Mouse (Mus musculus): ENCODE results near the gene Pkp4.

The Pkp4 gene

DNA sequence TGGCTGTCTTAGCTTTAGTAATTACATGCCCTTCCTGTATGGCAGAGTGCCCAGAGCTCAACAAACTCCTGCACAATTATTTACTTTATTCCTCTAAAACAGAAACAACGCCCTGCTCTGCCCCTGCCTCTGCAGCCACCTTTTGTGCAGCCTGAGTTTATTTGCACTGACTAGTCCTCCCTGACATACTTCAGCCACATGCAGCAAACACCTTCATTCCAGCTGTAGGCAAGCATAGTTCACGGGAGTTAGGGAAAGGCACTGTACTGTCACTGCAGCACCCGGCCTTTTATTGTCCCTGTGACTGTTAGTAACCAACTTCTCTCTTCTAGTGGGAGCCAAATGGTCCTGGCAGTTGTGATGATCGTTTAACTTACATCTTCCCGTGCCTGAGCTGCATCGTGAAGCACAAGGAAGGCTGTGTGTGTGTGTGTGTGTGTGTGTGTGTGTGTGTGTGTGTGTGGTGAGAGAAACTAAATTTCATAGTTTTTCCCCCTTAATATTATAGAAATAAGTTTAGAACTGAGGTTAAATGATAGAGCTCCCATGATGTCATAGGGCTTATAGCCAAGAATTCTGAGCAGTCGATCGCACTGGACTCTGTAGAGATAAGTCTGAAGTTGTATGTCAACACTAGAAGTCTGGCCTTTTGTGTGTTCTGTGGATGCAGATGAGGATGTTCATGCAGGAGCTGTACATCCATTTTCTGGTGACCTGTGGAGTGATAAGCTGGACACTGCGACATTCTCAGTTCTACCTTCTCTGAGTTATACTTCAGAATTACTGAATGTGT lies 59.5 kb downstream of the Pkp4 start:
- DNase-seq (ENCODE audit: low spot score in 2 of 2): no peak

DNA sequence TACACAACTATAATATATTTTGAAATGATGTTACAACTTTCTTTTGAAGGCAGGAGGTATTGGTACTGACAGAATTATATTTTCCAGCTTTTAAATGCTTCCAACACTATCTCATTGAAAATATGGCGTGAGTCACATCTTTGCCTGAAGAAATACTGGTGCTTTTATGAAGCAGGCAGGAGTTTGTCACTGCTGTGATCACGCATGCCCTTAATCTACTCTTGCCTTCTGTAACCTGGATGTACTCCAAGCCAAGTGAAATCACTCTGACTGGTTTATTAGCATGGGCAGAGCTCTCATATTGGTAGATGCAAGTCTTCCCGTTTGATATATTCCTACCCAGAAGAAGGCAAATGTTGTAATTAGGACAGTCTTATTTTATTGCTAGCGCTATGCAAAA lies 65.7 kb downstream of the Pkp4 start:
- DNase-seq (ENCODE audit: low spot score in 2 of 2): no peak

DNA sequence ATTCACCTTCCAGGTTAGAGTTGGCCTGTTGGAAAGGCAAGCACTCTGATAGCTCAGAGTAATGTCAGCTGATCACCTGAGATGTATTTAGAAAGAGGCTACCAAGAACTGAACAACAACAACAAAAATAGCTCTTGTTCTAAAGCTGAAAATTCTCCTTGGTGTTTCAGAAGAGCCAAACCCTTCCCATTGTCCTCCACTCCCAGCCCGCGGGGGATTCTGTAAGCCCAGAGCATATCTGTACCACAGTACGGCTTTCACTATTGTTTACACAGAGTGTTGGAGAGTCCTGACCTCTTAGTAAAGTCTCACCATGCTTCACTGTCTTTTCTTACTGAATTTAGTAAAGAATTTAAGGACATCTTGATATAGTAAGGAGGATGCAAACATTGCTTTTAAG lies 66.4 kb downstream of the Pkp4 start:
- no peak for DNase-seq (ENCODE audit: low spot score in 2 of 2)

DNA sequence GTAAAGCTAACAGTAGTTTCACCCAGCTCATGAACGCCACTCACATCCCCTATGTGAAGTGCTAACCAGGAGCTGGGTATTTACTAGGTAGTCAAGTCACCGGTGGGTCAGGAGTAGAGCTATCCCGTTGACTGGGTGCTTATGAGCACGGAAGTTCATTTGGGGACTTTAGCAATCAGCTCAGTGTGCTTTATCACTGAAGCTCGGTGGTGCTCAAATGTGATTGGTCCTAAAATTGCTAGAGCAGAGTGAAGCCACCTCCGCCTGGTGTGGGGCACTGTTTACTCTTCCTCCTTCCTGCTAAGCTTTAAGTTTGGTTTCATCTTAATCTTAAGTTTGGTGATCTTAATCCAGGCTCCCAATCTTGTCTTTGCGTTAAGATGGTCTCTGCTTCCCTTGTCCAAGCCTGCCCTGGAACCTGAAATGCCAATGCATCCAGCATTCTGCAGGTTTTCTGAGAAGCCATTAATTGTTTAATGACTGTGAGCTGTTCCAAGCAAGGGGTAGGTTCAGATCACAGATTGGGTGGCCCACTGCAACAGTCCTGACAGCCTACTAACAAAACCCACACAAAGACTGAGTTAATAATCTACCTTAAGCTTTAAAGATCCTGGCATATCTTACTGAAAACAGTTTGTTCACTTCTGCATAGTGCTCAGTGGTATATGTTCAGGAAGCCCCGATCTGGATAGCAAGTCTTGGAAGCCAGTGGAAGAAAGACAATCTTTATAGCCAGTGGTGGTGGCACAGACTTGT lies 67.0 kb downstream of the Pkp4 start:
- DNase-seq (ENCODE audit: low spot score in 2 of 2): no peak

DNA sequence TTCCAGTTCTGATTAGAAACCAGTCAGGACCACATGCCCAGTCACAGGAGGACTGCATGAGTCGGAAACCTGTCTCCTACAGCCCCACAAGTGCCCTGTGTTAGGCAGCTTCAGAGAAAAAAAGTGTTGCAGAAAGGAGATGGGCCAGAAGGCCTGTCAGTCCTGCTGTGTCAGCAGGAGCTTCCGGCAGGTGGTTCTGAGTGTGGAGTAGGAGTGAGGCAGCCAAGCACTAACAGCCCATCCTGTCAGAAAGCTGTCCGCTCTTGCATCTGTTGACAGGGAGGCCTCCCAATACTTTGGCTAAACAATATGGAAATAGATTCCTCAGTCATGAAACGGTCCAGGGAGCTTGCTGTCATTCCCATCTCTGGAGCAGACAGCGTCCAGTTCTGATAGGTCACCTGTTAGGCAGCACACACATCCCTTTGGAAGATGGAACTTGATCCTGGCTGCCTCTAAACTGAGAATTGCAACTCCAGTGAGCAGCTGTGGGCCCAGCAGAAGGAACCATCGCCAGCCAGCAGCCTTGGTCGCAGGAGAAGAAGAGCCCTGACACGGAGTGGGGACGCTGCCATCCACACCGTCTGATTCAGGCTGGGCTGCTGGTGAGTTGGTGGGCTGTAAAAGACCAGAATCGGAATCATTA lies 68.7 kb downstream of the Pkp4 start:
- DNase-seq (ENCODE audit: low spot score in 2 of 2): no peak

DNA sequence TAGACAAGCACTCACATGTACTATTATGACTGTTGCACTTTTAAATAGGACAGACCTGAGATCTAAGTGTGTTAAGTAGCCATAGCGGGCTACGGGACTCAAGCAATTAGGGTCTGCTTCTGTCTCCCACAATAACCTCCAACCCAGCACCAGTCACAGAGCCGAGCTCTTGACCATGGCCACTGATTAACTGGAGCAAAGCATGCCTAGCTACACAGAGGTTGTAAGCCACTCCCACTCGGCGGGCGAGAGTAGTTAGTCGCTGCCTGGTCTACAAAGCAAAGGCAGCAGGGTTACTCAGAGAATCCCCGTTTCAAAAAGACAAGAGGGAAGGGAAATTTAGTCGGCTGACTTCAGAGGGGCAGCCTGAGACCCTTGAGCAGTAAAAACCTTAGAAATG lies 70.0 kb downstream of the Pkp4 start:
- no peak for DNase-seq (ENCODE audit: low spot score in 2 of 2)

DNA sequence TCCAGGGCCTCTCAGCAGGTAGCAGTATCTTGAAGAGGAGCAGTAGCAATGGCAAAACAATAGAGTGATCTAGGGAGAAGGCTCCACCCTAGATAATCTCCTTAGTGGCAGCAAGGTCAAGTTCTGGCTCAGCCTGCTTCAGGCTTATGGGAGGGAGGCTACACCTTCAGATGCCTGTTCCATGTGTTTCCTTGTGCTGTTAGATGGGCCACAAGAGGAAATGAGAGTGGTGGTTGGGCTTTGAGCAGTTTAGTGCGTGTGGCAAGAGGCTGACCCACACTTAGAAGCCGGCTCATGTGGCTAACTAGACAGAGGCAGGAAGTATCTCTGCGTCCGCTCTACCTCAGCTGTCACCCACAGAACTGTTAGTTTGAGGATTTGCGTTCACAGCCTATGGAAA lies 70.9 kb downstream of the Pkp4 start:
- no peak for DNase-seq (ENCODE audit: low spot score in 2 of 2)

DNA sequence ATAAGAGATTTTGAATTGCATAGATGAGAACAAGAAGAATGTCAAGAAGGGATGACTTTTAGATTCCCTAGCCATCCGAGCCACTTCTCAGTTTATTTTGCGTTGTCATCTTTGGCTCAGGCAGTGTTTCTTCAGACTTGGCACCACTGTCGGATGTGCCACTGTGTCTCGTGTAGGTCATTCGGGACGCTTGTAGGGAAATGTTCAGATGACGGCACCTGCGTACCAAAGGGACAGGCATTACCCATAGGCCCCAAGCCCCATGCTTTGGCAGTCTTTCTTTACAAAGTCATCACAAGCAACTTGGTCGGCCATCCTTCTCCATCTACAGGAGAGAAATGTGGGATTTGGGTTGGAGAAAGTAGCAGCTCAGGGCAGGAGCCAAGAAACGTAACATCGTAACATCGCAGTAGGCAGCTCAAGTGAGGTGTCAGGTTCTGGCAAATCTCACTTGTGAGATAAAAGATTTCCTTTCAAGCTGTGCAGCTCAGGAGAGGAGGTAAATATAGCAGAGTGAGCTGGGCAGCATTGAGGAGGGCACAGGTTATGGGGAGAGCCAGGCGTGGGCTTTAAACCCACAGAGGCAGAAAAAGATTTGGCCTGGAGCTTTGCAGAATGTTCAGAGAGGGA lies 72.8 kb downstream of the Pkp4 start:
- DNase-seq (ENCODE audit: low spot score in 2 of 2): no peak

DNA sequence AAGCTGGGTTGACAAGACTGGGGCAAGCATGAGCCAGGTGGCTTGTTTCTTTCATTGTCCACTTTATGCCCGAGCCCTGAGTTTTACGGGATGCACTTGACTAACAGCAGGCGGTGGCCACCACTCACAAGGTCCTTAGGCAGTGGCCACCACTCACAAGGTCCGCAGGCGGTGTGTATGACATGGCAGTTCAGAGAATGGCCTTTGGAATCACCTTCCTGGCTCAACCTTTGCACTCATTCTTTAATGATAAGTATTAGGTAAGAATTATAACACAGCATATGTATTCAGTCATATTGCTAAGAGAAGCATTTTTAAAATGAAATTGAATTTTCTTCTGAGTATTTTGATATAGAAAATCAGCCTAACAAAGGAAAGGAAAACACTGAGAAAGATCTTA lies 73.3 kb downstream of the Pkp4 start:
- DNase-seq (ENCODE audit: low spot score in 2 of 2): no peak

DNA sequence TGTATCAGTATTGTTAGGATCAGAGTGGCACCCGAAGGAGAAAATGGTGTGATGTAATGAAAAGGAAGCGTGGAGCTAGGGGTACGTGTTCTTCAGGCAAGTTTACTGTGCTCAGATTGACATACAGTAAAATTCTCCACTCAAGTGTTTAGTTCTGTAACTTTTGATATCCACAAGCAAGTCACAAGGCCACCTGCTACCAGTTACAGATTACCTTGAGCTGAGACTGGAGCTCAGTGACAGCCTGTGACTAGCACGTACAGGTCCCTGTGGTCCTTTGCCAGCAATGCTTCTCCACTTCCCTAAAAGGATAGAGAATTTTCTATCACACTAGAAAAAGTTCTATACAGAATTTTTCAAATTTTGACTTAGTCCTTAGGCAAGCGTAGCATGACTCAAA lies 73.9 kb downstream of the Pkp4 start:
- no peak for DNase-seq (ENCODE audit: low spot score in 2 of 2)

DNA sequence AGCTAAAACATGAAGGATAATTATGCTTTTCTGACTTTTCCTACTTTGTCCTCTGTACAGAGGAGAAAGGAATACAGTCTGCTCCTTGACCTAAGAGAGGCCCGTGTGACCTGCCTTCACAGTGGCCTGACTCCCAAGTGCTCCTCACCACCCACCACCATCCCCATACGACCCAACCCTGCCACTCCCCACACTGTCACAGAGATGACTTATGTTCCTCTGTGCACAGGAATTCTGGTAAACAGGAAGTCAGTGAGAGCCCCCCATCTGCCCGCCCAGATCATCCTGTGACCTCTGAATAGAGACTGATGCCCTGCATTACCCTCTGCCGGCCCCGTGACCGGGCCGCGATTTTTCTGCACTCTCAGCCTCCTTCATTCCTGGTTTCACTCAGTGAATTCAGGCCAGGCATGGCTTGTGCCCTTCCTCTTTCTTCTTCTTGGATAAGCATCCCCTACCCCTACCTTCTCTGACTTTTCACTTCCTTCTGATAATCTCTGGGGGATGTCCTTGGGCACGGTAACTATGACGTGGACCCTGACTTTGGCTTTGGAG lies 79.3 kb downstream of the Pkp4 start:
- DNase-seq (ENCODE audit: low spot score in 2 of 2): no peak

DNA sequence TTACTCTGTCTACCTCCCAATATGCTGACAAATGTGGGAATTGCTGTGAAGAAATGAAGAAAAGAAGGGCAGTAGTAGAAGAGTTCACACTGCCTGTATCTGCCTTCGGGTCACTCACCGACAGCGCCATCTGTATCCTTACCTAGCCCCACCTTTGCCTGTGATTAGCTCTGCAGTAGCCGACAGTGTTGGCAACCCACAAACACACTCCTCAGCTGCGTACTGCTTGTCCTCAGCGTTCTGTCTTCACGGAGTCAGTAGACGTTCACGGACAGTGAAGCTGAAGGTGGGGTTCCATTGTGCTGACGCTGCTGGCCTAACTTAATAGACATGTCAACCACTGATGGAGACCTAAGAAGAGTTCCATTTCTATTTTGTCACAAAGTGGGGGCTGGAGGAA lies 81.5 kb downstream of the Pkp4 start:
- no peak for DNase-seq (ENCODE audit: low spot score in 2 of 2)

DNA sequence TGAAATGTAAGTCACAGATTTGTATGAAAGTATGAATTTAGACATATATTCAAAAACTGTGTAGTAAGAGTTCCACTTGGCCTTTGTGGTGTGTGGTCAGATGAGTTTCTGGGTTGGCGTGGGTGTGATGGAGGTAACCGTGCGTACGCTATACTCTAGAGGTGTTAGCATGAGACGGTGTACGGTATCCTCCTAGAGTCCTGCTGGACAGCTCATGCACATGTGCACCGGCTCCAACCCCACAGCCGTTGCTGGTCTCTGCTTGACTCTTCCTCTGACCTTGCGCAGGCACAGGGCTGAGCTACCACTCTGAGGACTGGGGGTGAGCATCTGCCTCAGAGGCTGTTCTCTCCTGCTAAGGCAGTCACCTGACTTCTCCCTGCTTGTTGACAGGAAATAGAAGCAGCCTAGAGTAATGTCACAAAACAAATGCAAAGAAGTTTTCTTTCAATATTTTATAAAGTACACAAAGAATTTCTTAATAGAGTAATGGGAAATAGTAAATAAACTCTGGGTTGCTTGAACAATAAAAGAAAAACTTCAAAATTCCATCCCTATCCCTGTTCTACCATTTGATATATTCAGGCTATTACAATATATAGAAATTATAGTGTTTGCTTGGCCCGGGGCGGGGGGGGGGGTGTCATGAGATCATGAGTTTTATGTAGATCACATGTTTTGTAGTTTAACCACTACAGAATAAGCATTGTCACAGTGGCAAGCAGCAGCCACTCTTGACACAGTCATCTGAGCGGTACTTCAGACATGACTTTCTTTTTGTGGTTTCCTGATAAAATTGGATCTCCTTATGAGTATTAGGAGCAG lies 83.8 kb downstream of the Pkp4 start:
- no peak for DNase-seq (ENCODE audit: low spot score in 2 of 2)

DNA sequence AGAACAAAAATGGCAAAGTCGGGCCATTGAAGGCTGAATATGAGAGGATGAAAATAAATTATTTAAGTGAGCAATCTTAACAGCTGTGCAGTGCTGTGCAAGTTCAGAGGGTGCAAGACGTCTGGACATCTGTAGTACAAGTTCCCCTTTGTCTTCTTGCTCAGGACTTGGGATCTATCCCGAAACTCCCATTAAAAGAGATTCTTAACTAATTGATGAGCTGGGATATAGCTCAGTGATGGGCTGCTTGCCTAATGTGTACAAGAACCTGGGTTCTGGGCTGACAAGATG lies 84.4 kb downstream of the Pkp4 start:
- DNase-seq (ENCODE audit: low spot score in 2 of 2): no peak

DNA sequence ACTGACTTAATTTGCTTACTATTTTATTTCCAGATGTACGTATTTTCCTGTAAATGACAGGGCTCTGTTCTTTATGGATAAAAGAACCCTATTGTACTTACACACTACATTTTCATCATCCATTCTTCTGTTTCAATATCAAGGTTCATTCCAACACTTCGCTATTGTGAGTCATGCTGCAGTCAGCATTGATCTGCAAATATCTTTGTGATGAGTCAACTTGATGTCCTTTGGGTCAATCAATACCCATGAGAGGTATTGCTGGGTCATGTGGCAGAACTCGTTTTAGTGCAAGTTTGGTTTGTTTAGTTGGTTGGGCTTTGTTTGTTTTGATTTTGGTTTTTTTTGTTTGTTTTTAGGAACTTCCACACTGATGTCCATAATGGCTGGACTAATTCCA lies 88.2 kb downstream of the Pkp4 start:
- DNase-seq (ENCODE audit: low spot score in 2 of 2): no peak

DNA sequence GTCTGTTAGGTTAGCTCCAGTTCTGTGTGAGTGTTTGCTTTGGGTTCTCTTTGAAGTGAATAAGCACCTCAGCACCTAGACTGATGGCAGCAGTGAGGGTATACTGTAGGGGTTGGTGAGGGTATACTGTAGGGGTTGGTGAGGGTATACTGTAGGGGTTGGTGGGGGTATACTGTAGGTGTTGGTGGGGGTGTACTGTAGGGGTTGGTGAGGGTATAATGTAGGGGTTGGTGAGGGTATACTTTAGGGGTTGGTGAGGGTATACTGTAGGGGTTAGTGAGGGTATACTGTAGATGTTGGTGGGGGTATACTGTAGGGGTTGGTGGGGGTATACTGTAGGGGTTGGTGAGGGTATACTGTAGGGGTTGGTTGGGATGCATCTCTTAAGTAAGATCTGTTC lies 92.2 kb downstream of the Pkp4 start:
- no peak for DNase-seq (ENCODE audit: low spot score in 2 of 2)

DNA sequence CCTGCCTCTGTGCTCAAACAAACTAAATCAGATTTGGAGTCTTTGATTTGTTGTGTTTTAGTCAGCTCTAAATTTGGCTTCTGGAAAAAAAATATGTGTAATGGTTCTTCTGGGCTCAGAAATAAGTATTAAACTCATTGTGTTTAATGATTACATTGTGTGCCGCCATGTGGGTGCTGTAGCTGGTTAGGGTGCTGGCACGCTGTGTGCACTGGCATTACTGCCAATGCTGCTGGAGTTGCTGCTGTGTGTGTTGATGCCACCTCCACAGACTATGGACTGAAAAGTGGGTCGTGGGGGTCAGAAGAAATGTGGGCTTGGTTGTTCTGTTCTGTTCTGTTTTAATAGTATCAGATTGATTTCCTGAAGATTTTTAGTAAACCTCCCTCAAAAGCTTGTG lies 92.8 kb downstream of the Pkp4 start:
- DNase-seq (ENCODE audit: low spot score in 2 of 2): no peak

DNA sequence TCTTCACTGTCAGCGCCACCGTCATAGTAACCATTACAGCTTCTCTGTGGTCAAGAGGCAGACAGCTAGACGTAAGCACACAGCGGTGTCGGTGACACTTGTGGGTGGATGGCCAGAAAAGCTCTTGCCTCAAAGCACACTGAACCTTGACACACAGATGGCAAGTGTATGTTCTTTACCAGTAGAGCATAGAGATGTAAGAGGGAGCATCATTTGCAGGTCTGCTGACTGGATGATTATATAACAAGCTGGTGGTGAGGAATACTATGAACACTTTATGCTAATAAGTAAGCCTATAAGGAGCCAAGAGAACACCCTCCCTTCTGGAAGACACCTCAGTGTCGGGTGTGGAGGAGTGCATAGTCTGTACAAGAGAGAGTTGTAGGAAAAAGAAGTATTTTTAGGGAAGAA lies 98.2 kb downstream of the Pkp4 start:
- no peak for DNase-seq (ENCODE audit: low spot score in 2 of 2)

DNA sequence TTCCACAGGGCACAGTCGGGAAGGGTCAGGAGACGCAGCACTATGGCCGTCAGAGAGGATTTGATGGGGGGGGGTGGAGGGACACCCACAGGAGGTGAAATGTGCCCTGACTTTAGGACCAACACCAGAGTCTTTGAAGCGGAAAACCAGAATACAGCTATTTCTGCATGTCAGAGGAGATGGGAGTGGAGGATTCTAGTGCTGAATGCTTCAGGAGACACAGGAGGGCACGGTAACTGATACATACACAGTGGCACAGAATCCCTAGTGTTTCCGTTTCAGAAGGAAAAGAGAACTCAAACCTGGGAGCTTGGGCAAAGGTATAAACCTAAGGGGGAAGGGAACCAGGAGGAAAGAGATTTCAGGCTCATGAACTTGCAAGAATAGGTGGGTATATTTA lies 98.7 kb downstream of the Pkp4 start:
- no peak for DNase-seq (ENCODE audit: low spot score in 2 of 2)

DNA sequence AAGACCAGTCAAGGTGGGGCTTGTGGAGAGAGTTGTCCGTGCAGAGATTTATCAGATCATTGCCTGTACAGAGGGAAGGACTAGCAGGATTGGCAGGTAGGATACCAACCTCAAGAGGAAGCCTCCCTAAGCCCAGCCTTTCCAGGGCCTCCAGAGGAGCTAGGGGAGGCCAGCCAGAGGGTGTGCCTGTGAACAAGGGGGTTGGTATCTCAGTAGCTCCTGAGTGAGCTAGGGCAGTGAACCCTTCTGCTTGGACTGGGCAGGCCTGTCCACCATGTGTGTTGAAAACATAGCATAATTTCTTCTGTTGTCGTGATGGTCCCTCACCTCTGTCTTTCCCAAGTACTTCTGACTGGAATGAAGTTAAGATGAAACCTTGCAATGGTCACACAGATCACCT lies 100.6 kb downstream of the Pkp4 start:
- no peak for DNase-seq (ENCODE audit: low spot score in 2 of 2)

DNA sequence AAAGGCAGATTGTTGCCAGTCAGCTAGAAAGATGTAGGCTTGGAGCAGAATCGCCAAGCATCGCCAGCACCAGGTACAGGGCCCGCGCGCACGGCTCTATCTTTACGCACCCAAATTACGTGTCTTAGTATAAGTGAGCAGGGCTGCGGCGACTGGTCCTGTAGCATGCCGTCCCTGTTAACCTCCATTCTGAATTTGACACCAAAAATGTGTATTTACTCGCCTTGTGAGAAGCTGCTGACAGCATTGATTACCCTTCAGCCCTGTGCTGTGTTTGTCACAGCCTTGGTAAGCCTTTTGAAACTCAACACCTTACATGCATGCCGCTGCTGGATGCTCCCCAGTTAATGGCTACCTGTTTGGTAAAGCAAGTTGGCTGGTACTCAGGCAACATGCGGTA lies 105.8 kb downstream of the Pkp4 start:
- no peak for DNase-seq (ENCODE audit: low spot score in 2 of 2)

DNA sequence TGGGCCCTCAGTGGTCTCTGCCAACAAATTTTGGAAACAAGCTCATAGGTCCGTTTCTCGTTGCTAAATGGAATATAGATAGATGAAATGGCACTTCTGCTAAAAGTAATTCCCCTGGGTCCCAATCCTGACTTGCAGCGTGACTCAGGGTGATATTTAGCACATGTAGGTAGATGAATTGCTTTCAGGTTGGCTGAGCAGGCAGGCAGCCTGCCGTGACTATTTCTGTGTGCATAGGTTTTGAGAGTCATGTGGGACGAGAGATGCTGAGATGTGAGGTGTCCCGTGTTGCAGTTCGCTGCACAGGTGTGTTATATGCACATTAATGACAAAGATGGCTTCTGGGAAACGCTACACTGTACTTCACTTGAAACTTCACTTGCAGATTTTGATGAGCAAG lies 111.2 kb downstream of the Pkp4 start:
- no peak for DNase-seq (ENCODE audit: low spot score in 2 of 2)

Measured in spleen, postnatal 14 days (tissue).